Mouse (Mus musculus) gastrocnemius, postnatal 14 days (tissue): ENCODE measurements around the gene Krt6a. TPM values are rescaled to one million over a fixed set of nuclear protein-coding genes. Genes with fewer than 3 reads are reported as not detected.
"Not testable (repeated sequence)": the region's sequence is repeated elsewhere in the genome, so short reads cannot be mapped to it uniquely, and the experiment has no call there.

Experiments used
- DNase-seq: peaks from one replicate; pipeline ENCODE4 v3.0.0; 2021; ENCODE audit warnings: mixed read lengths
- intact Hi-C: fragments of 180-260 bp; cut with DNase I; formaldehyde crosslinking; loops from one replicate; pipeline ENCODE4 v1.15.1; 2025; ENCODE audit warnings: low total_unique reads
- long read RNA-seq, 2 experiments: library from polyadenylated mRNA; stranded (forward); transcript quantifications; one replicate each; pipeline ENCODE4 v2.0.0; 2021
- total RNA-seq, 2 experiments: library from RNA; stranded (reverse); gene quantifications; 2 replicates each; pipeline ENCODE4 v1.2.3; 2021

Gene Krt6a
- total RNA-seq: not detected
- long read RNA-seq, experiment 1: 0 reads
- long read RNA-seq, experiment 2: 0 reads

DNA sequence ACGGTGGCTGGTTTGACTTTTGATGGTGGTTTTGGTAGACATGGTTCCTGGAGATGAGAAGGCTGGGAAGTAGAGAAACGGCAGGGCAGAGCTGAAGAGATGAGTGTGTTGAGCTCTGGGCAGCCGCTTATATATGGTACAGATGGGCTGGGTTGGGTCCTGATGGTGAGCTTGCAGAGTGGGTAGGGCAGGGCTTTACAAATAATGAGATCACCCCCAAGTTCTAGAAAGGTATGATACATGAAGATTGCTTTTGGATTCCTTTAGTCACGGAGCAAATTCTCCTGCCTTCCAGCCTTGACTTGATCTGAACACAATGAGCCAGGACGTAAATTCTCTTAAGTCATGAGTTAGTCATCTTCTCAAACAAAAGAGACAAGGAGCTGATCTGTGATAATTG is at the start of gene Krt6a:
Krt6a (minus strand) TSS at position 101 of the 400 bp plus-strand sequence.
- intact Hi-C loops: no loop called here
- DNase-seq: no peak

DNA sequence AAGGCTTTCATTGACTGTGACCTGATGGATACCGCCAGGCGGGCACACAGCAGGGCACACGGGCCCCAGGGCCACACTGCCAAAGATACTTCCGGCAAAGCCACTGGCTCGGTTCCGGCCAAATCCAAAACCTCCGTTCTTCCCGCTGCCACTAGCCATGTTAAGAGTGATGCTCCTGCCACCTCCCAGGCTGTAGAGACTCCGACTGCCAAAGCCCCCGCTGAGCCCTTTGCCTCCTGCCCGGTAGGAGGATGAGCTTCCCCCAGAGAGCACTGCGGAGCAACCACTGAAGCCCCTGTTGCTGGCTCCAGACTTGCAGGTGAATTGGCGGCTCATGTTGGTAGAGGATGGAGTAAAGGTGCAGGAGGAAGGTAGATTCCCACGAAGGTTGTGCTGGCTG is 48.6 kb upstream of the Krt6a start, which contains the start of gene Krt71:
Krt71 (minus strand) TSS at position 399 of the 400 bp plus-strand sequence.
- intact Hi-C loops: no loop called here
- DNase-seq: no peak

DNA sequence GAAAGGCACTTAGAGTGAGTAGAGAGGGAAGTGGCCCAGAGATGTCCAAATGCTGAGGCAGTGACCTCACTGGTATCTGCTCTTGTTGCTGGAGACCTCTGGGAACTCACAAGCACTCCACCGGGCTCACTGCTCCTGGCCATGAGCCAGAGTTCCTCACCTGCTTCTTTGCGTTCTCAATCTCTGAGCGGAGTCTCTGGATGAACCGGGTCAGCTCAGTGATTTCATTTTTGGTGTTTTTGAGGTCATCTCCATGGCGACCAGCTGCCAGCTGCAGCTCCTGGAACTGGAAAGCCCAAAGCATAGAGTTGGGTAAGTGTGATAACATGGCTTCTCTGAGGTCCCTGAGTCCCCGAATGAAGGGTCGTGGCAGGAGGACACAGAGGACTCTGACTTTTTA is 43.7 kb upstream of the Krt6a start:
- DNase-seq: no peak
- intact Hi-C loops: no loop called here

DNA sequence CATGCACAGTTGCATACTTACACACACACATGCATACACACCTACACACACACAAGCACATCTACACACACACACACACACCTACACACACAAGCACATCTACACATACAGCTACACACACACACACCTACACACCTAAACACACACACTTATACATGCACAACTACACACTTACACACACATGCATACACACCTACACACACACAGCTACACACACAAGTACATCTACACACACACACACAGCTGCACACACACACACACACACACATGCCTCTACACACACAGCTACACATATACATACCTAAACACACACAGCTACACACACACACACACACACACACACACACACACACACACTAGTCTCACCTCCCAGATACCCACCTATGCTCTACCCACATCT is 36.5 kb upstream of the Krt6a start:
- no peak for DNase-seq
- intact Hi-C loops: no loop called here

DNA sequence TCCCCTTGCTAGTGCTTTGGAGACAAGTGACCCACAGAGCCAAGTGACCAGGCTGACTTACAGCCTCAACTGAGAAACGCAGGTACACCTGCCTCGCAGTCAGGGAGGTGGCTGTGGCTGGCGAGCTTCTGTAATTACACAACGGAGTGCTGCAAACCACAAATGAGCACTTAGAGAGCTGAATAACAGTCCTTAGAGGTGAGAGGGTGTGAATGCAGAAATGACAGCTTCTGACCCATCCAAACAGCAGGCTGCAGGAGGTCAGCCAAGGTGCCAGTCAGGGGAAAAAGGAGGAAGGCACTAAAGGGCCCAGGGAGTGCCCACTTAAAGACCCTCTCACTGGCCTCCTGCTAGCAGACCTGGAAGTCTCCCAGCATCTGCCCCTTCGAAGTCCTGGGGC is 30.6 kb upstream of the Krt6a start:
- intact Hi-C loops: no loop called here
- DNase-seq: no peak

DNA sequence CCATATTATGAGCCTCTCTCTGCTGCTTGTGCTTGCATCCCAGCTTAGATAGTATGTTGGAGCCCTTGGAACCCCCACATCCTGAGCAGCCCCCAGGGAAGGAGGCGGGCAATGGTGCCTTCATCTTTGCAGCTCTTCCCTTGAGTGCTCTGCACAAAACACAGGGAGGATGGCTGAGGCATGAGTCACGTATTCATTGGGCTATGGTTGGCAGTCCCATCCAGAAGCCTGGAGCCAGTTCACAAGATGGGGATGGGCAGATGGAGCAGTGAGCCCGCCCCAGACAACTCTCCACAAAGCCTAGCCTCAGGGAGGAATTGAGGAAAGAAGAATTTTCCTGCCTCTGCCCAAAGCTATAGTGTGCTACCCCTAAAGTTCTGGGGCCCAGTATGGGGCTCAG is 21.7 kb upstream of the Krt6a start:
- DNase-seq: no peak
- intact Hi-C loops: no loop called here

DNA sequence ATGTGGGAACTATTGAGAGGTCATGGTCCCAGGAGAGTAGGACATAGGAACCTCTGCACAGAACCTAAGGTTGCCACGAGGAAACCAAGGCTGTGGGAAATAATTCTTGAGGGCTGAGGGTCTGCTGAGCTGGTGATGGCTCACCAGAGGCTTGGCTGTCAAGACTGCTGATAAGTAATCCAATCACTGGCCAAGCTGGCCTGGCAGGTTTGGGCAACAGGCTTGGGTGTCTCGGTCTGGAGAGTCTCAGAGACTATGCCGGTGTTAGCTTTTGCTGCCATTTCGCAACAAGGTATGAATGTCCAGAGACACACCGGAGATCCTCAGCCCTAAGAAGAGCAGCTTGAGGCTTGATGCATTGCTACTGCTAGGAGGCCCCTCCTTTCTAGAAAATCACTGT is 20.2 kb upstream of the Krt6a start:
- DNase-seq: no peak
- intact Hi-C loops: no loop called here

DNA sequence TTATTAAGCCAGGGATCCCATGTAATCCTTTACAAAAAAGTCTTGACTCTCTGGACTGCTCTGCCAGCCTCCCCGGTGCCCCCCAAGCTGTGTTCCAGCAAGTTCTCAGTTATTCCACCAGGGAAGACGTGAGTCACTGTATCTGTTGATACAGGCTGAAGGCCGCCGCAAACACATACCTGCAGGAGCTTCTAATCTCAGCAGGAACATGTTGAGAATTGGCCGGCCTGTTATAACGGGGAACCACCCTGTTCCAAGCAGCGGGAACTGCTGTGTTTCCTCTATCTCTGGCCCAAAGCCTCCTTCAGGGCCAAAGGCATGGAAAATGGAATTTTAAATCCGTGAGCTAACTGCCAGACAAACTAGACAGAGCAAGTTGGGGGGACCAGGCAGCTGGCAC is 19.6 kb upstream of the Krt6a start:
- intact Hi-C loops: no loop called here
- no peak for DNase-seq

DNA sequence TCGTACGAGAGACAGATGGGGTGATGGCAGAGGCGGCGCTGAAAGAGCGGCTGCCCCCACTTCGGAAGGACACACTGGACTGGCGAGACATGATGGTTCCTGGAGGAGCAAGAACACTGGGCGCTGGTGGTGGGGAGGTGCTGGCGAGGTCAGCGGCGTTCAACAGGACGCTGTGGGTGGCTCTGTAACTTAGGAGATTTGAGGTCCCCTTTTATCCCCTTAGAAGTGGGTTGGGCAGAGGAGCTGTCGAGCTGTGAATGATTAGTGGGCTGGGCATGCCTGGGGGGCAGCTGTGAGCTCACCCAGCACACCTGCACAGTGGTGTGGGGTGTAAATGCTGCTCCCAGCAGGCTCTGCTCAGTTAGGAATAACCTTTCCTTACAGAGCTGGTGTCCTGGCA is 18.6 kb upstream of the Krt6a start, which contains the start of gene Krt5:
Krt5 (minus strand) TSS at position 179 of the 400 bp plus-strand sequence.
- intact Hi-C loops: no loop called here
- no peak for DNase-seq

DNA sequence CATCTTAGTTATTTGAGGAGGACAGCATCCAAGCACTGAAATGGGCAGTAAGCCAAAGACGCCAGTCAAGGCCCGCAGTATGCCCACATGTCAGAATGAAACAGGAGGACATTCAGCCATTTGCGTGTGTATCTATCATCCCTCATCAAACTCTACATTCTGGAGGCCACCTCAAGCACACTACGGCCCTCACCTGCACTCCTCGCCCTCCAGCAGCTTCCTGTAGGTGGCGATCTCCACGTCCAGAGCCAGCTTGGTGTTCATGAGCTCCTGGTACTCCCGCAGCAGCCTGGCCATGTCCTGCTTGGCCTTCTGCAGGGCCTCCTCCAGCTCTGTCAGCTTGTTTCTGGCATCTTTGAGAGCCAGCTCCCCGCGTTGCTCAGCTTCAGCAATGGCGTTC is 14.6 kb upstream of the Krt6a start:
- intact Hi-C loops: no loop called here
- DNase-seq: no peak

DNA sequence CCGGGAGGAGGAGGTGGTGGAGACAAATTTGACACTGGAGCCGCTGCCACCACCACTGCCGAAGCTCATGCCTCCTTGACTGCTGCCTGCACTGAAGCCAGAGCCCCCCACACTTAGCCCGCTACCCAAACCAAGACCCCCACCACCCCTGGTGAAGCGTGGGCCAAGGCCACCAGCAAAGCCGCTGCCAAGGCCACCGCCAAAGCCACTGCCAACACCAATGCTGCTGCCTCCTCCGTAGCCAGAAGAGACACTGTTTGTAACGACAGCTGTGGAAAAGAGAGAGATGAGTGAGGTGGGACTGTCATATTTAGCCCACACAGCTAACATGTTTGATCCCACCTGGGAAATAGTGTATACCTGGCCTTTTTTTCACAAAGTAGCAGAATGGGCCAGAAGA is 13.3 kb upstream of the Krt6a start:
- intact Hi-C loops: no loop called here
- DNase-seq: no peak

DNA sequence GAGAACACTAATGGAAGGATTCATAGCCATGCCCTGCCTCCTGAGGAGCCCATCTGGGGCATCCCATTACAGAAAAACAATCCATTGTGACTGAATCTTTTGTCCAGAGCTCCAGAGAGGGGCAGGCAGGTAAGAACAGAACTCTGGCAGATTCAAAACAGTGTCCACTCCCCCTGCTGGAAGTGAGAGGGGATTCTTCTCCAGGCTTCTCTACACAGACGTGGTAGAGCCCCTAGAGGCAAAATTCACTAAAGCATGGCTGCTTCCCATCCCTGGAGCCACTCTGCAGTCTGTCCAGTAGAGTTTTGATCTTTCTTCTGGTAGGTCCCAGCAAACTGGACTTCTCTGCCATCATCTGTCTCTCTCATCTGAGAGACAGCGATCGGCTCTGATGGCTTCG is 10.0 kb upstream of the Krt6a start:
- no peak for DNase-seq
- intact Hi-C loops: no loop called here

DNA sequence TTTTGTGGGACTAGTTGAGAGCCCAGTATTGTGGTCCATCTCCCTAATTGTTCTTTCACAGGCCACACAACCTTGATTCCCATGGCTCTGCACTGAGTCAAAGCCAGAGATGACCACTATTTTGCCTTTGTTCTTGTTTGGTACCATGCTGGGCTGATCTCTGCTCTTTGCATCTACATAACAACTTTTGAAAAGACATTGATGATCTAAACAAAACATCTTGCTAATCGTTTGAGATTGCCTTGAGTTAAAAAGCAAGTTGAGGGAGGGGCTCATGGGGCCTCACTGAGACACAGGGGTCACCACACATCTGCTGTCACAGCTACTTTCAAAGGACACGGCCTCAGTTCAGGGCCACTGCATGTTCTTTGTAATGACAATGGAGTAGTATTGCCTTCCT is 8.3 kb upstream of the Krt6a start:
- intact Hi-C loops: no loop called here
- DNase-seq: no peak

DNA sequence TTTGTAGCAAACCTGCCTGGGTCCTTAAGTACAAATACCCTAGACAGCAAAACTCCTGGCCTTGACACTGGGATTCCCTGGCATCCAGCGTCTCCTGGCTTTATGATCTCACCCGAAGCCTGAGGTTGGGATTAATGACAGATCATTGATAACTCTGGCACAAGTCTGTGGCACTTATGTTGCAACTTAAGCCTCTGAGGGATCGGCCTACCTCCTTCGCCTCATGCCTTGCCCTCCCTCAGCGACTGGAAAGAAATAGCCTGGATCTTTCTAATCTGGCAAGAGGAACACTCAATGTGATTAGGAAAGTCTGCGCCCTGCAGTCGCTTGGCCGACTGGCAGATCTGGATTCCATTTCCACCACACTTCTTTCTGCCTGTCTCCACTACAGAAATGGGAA is 5.8 kb upstream of the Krt6a start:
- DNase-seq: no peak
- intact Hi-C loops: no loop called here

DNA sequence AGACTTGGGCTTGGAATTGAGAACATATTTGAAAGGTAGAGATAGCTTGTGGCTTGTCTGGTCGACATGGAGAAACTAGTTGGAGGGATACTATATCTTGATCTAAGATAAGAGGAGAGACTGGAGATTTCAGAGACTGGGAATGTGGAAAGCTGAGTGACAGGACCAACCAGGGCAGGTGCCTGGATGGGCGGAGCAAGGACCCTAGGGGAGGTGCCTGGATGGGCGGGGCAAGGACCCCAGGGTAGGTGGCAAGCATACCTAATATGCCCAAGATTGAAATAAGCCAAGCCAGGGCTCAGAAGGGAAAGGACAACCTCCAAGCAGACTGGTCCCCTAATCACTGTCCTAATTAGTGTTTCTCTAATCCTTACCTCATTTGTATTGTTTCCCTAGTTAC is 5.1 kb upstream of the Krt6a start:
- intact Hi-C loops: no loop called here
- no peak for DNase-seq

DNA sequence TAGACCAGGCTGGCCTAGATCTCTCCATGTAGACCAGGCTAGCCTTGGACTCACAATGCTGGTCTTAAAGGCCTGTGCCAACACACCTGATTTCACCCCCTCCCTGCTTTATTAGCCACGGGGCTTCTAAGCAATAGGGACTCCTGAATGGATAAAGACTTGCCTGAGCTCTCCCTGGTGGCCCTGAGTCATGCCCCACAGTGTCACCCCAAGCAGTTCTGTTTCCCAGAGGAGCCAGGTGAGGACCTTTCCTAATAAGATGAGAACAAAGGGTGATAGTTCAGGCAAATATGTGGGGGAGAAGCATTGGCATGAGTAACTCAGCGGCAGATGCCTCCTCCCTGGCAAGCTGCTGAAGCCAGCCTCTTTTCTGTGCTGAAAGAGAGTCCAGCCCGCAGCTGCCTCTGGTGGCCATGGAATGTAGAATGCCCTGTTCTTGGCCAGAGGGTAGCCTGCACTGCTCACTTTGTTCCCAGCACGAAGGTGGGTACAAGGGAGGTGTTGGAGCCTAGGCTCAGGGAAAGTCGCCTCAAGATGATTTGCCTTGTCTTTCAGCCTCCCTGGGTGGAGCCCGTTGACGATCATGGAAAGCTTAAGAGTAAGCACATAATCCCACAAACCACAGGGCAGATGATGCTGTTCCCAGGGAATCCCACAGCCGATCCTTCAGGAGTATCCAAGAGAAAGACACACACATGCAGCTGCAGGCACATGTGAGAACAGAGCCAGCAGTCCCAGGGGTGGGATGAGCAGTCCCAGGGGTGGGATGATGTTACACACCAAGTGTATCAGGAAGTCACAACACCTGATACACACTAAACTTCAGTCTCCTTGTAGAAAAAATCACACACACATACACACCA is 3.5 kb upstream of the Krt6a start:
- no peak for DNase-seq
- intact Hi-C loops: no loop called here

DNA sequence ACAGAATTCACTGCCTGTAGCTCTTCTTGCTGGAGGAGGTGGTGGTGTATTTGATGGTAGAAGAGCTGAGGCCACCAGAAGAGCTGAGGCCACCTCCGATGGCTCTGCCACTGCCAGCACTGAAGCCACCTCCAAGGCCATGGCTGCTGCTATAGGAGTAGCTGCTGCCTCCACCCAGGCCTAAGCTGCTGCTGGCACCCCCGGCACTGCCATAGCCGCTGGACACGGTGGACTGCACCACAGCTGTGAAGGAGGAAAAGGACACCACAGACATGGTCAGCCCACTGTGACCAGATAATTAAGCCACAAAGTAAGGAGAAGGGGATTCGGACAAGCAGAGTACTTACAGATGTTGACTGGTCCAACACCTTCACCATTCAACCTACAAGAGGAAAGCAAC is 3.6 kb downstream of the Krt6a start:
- DNase-seq, intact Hi-C loops: not testable (repeated sequence)

DNA sequence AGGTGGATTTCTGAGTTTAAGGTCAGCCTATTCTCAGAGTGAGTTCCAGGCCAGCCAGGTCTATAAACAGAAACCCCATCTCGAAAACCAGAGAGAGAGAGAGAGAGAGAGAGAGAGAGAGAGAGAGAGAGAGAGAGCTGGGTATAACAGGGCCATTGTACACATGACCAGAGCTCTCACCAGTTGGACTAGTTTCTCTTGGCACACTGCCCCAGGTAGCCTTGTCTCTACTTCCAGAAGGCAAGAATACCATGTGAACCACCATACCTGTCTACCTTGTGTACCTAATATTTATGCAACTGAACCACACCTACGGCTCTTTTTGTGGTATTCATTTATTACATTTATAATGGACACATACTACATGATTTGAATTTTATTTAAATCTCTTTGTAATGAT is 5.9 kb downstream of the Krt6a start:
- no peak for DNase-seq
- intact Hi-C loops: no loop called here

DNA sequence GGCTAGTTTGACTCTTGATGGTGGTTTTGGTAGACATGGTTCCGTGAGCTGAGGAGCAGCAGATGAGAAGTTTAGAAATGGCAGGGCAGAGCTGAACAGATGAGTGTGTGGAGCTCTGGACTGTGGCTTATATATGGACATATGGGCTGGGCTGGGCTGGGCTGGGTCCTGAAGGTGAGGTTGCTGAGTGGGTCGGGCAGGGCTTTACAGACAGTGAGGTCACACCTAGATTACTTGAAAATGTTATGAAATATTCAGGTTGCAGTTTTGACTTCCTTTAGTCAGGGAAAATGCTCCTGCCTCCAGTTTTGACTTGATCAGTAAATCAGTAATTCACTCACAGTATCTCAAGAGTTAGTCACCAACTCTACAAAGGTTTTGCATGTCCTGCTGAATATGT is 13.9 kb downstream of the Krt6a start, which contains the start of gene Krt6b:
Krt6b (minus strand) TSS at position 101 of the 400 bp plus-strand sequence.
- intact Hi-C loops: no loop called here
- DNase-seq: no peak

DNA sequence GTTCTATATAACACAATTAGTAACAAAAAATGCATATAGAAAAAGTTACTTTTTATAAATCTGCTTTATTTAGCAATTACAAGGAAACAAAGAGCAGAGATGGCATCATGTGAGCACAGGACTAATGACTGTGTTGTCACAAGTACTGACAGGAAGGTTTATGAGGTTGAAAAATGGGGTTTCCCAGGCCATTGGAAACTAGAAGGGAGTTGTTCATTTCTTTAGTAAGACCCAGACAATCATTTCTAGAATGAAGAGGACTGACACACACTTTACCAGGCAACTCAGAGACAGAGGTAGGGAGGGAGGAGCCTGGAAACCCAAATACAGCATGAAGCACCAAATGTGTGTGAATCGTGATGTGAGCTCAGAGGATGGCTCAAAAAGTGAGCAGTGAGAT is 18.1 kb downstream of the Krt6a start:
- no peak for DNase-seq
- intact Hi-C loops: no loop called here

DNA sequence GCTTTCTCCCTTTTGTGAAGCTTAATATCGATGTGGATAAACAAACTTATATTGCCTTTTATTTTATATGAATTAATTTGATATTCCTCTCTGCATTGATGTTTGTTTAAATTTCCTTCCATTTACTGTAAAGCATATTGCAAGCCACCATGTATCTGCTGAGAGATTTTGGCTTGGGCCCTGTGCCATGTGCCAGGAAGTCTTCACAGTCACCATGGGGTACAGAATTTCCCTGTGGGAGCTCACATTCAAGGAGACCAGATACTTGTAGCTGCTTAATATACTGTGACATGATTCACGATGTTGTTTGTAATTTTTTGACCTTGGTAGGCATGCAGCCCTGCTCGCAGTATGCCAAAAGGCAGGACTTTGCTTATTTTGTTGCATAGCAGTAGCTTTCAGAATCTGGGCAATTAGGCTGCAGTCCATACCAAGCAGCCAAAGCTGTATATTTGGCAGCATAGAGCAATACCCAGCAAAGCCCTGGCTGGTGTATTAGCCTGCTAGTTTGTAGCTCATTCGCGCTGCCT is 41.3 kb downstream of the Krt6a start:
- no peak for DNase-seq
- intact Hi-C loops: no loop called here
